Mouse (Mus musculus) ES-E14 (cell line): Measurements from ENCODE around the gene Bhlhb9. TPM values are rescaled to one million over a fixed set of nuclear protein-coding genes. Genes with fewer than 3 reads are reported as not detected.
"Not testable (repeated sequence)": the region's sequence is repeated elsewhere in the genome, so short reads cannot be mapped to it uniquely, and the experiment has no call there.

Experiments used
- DNase-seq: peaks from one replicate; pipeline ENCODE4 v3.0.0-alpha.2; 2013; ENCODE audit warnings: low read depth, low spot score
- H3K27ac ChIP-seq: 2 replicates; pipeline ENCODE4 v1.5.1; 2012; ENCODE audit warnings: low read depth, mild to moderate bottlenecking, low read length, moderate library complexity, mixed read lengths; ENCODE audit not compliant: poor library complexity, insufficient read depth, severe bottlenecking
- H3K36me3 ChIP-seq: 2 replicates; pipeline ENCODE4 v1.6.1; 2012; ENCODE audit warnings: mild to moderate bottlenecking, low read length, moderate library complexity, mixed read lengths; ENCODE audit not compliant: control insufficient read depth, poor library complexity, insufficient read depth, severe bottlenecking
- H3K4me1 ChIP-seq, 2 experiments: fragments of 150-350 bp in 1 of 2; sonication (generic) in 1 of 2; 2 replicates each; pipeline ENCODE4 v1.6.1; 2012; ENCODE audit warnings: low read length in 2 of 2, mild to moderate bottlenecking in 1 of 2, mixed read lengths in 1 of 2; ENCODE audit not compliant: control insufficient read depth in 2 of 2, insufficient read depth in 2 of 2, poor library complexity in 1 of 2
- H3K4me3 ChIP-seq, 2 experiments: fragments of 150-350 bp in 1 of 2; sonication (generic) in 1 of 2; 2 replicates each; pipeline ENCODE4 v1.5.1; 2012; ENCODE audit warnings: low read length in 2 of 2, low read depth in 1 of 2, mild to moderate bottlenecking in 1 of 2, mixed read lengths in 1 of 2; ENCODE audit not compliant: insufficient read depth in 1 of 2, poor library complexity in 1 of 2, severe bottlenecking in 1 of 2
- H3K9ac ChIP-seq: 2 replicates; pipeline ENCODE4 v1.6.1; 2012; ENCODE audit warnings: low read depth, mild to moderate bottlenecking, low read length, mixed read lengths; ENCODE audit not compliant: poor library complexity, insufficient read depth, severe bottlenecking
- H3K9me3 ChIP-seq: fragments of 150-350 bp; sonication (generic); 2 replicates; pipeline ENCODE4 v1.6.1; 2012; ENCODE audit warnings: low read depth, mild to moderate bottlenecking, low read length; ENCODE audit not compliant: control insufficient read depth, insufficient read depth
- CHD2 ChIP-seq: IDR thresholded peaks from 2 replicates; pipeline ENCODE4 v1.6.1; 2014; ENCODE audit warnings: mild to moderate bottlenecking, low read depth, low read length, inconsistent platforms
- HCFC1 ChIP-seq: IDR thresholded peaks from 2 replicates; pipeline ENCODE4 v1.6.1; 2012; ENCODE audit warnings: low read length, inconsistent platforms, borderline replicate concordance; ENCODE audit not compliant: insufficient read depth
- MAFK ChIP-seq: IDR thresholded peaks from 2 replicates; pipeline ENCODE4 v1.6.1; 2014; ENCODE audit warnings: mild to moderate bottlenecking, low read depth, low read length, inconsistent platforms; ENCODE audit not compliant: insufficient read depth
- ZC3H11A ChIP-seq: IDR thresholded peaks from 2 replicates; pipeline ENCODE4 v1.6.1; 2012; ENCODE audit warnings: low read depth, mild to moderate bottlenecking, inconsistent platforms, low read length, borderline replicate concordance
- ZNF384 ChIP-seq: IDR thresholded peaks from 2 replicates; pipeline ENCODE4 v1.6.1; 2012; ENCODE audit warnings: low read depth, low read length, inconsistent platforms
- in situ Hi-C, 2 experiments: fragments of 600-800 bp; cut with MboI; formaldehyde crosslinking; loops; one replicate each; pipeline ENCODE4 v1.15.1; 2025; ENCODE audit warnings: low sequenced_read_pairs in 2 of 2, inconsistent platforms in 1 of 2; ENCODE audit not compliant: unreplicated experiment in 2 of 2
- total RNA-seq: library from RNA; depleted of rRNA; stranded (reverse); fragments of 300-350 nt; gene quantifications from 2 replicates; pipeline ENCODE4 v1.2.3, GENCODE M21; 2012

Bhlhb9 gene
- total RNA-seq, 1 experiment = 15.0 TPM

GRCm38 (mm10) chrX:135805780-135806179, 8.4 kb downstream of the Bhlhb9 start:
- H3K36me3 ChIP-seq = no peaks in the 10 kb centered on the region
- H3K9ac ChIP-seq = no peak overlapping the region
- H3K4me3 ChIP-seq = no peak overlapping the region
- no peaks in the 10 kb centered on the region for H3K4me1 ChIP-seq
- no peak overlapping the region for H3K27ac ChIP-seq
- H3K9me3 ChIP-seq = no peaks in the 10 kb centered on the region
- in situ Hi-C loops = no loop called here
- TF ChIP-seq ZC3H11A (peak; percentile 28; the same call in 1 of the 2 replicates), ZNF384 (no peak)
- DNase-seq = peak; percentile 33

- H3K27ac ChIP-seq, H3K36me3 ChIP-seq, DNase-seq, H3K9ac ChIP-seq, H3K9me3 ChIP-seq, H3K4me3 ChIP-seq, H3K4me1 ChIP-seq, in situ Hi-C loops: not testable (repeated sequence)
These were observed 38.5 kb downstream of the Bhlhb9 start for GRCm38 (mm10) chrX:135835896-135836295.

DNA sequence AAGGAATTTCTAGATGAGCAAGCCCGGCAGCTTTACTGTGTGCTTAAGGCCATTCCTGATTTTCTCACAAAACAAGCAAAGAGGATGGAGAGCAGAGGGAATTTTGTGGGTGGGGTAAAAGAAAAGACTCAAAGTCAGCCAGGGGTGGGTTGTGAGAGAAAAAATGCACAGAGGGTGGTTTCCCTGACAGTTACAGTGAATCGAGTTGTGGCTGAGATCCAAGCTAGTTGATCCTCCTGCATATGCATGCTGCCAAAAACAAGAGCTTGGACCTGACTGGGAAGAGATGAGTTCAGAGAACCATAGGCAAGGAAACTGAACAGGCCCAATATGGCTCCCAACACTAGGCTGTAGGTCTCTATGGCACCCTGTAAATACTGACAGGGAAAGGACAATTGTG, 40.5 kb downstream of the Bhlhb9 start:
- no peak for DNase-seq
- in situ Hi-C loops = no loop called here
- H3K9ac ChIP-seq = no peak overlapping the region
- H3K36me3 ChIP-seq = no peaks in the 10 kb centered on the region
- H3K4me3 ChIP-seq = no peak overlapping the region
- no peaks in the 10 kb centered on the region for H3K9me3 ChIP-seq
- TF ChIP-seq ZNF384 (no peak), MAFK (no peak), HCFC1 (no peak), CHD2 (no peak), ZC3H11A (no peak)
- no peak overlapping the region for H3K27ac ChIP-seq
- no peaks in the 10 kb centered on the region; a peak in 1 of 4 replicates for H3K4me1 ChIP-seq

DNA sequence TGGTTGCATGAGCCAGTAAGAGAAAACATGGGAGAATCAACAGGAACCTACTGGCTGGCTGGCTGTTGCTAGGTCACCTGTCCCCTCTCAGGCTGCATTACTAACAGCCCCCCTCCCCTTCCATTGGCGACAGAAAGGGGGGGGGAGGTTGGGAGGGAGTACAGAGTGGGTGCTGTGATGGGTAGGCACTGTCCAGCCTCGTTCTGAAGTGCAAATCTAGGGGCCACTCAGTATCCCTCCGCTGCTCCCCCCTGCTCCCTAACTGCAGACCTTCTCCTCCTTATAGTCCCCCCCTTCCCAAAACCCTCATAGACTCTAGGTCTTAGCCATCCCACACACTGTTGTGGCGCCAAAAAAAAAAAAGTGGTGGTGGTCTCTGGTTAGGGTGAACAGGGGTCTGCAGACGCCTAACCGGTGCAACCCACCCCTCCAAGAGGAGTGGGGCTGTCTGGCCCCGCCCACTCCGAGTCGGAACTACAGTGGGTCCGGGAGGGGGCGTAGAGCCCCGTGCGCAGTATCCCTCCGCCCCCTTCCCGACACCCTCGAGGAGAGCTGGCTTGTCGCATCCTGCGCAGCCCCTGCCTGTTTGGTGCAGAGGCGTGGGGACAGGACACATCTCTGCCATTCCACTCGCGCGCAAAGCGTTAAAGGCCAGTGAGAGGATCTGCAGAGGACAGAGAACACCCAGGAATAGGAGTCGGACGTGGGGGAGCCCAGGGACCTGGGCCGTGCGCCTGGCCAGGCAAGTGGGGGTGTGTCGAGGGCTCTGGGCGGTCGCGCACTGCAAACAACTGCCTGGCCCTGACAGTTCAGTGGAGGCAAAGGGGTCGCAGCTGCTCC, 41.3 kb downstream of the Bhlhb9 start, which contains the start of gene Gprasp2:
Gene Gprasp2 (plus strand): TSS at position 514 of the 840 bp plus-strand sequence.
- in situ Hi-C loops = not testable (repeated sequence)

GRCm38 (mm10) chrX:135839397-135840391, 42.3 kb downstream of the Bhlhb9 start:
- Histone ChIP-seq H3K4me3 (peak overlapping the region; percentile 60 to 71; a peak in 3 of 4 replicates), H3K9ac (peak overlapping the region; percentile 40)
- H3K4me1 ChIP-seq, H3K9me3 ChIP-seq, in situ Hi-C loops, H3K27ac ChIP-seq, H3K36me3 ChIP-seq: not testable (repeated sequence)
- peak; percentile 28 for DNase-seq

More for the DNA sequence above, 41.3 kb downstream of the Bhlhb9 start, which contains the start of gene Gprasp2:
- DNase-seq = peak; percentile 12
- not testable (repeated sequence) for H3K27ac ChIP-seq, H3K4me1 ChIP-seq, H3K9me3 ChIP-seq, H3K36me3 ChIP-seq
- Histone ChIP-seq H3K9ac (peak within 1 kb of the TSS; percentile 40), H3K4me3 (peak within 1 kb of the TSS; percentile 60 to 71)

DNA sequence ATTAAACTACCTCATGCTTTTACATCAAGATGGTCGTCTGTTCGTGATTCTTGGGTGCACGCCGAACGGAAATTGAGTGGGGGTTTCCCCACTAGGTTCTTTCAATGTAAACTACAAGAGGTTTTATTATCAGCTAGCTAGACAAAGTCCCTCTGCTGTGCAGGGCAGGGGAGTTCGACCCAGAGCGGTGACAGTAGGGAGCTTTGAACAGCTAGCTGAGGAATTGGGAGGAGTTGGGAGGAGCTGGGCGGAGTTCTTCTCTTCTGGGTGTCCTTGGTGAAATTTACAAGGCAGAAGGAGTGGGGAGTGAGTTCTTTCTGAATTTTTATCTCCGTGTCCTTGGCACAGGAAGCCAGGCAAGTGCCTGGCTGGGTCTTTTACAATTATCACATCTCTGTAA, 69.4 kb downstream of the Bhlhb9 start:
- H3K36me3 ChIP-seq, H3K4me3 ChIP-seq, H3K4me1 ChIP-seq, in situ Hi-C loops, H3K9me3 ChIP-seq, DNase-seq, H3K9ac ChIP-seq: not testable (repeated sequence)
- H3K27ac ChIP-seq = 0 out of 2 replicates have a peak overlapping the region, but pooled peaks have one; percentile 31
